Mouse (Mus musculus): ENCODE measurements around the gene Lrrc3b. TPM values are rescaled to one million over a fixed set of nuclear protein-coding genes. Genes with fewer than 3 reads are reported as not detected.

The Lrrc3b gene
- total RNA-seq, 2 experiments from 2014 or later: 1.1 to 1.4 TPM

DNA sequence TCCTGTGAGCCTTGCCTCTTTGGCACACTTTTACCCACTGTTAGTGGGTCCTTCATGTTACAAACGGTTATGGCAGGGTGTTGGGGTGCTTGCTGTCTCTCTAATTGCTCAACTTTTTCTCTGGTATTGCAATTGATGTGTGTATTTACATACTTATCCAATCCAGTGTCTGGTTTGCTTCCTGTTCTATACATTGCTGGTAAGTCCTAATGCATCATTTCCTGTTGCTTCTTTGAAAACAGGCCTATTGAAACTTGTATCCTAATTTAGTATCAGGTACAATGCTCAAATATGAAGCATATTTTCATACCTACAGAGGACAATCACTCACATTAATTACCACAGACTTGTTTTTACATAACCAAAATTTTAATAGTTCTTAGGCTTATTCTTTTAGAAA, 107.4 kb downstream of the Lrrc3b start:
- no peak for DNase-seq (ENCODE audit: low spot score)

DNA sequence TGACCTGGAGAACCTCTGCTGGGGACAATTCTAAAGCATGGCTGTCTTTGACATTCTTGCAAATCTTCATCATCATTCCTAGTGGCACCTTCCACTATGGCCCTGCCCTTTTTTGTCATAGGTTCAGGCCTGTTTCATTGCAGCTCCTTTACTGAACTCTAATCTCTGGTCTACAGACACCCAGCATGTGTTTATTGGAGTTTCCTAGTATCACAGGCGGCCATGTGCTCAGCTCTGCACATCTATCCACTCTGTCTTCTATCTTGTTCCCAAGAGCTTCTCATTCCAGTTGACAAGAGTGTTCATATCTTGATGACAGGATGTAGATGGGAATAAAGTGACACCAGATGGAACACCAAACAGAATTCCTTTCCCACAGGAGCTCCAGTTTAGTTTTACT, 108.6 kb downstream of the Lrrc3b start:
- no peak for DNase-seq (ENCODE audit: low spot score)

DNA sequence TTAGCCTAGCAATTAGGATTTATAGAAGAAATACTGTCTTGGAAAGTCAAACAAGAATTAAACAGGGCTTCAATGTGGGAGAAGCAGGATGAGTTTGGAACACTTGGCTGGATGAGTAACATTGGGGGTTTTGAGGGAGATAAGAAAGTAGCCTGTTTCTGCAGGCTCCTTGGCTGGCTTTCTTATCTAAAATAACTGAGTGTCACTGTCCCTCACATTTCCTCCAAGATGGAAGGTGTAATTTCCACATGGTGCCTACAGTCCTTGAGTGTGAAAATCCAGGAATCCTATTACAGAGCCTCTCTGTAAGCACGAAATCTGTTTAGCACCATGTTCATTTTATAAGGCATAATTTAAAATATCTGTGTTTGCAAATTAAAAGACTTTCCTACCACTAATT, 112.9 kb downstream of the Lrrc3b start:
- no peak for DNase-seq (ENCODE audit: low spot score)

DNA sequence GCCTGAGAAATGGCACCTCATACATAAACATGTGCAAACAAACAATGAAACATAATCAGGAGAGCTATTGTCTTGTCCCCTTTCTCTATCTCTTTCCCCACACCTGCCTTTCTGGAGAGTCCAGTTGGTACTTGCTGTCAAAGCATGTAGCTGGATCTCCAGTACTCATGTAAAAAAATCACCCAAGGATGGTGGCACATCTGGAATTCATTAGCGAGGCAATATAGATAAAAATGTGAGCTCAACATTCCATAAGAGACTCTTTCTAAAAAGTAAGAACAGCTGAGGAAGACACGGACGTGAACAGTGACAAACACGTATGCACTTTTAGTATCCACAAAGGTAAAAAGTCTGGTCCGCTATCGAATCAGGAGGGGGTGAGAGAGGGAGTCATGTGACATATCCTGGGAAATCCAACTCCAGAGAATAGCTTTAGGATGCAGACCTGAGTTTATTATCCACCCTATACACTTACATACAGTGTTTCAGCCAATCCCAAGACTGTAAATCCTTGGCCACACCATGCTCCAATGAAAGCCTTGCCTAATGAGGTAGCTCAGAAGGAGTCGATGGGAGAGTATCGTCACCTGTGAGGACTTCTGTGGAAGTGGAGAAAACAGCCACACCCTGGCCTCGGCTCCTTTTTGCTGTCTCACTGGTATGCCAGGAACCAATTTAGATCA, 116.2 kb downstream of the Lrrc3b start:
- DNase-seq (ENCODE audit: low spot score): no peak

DNA sequence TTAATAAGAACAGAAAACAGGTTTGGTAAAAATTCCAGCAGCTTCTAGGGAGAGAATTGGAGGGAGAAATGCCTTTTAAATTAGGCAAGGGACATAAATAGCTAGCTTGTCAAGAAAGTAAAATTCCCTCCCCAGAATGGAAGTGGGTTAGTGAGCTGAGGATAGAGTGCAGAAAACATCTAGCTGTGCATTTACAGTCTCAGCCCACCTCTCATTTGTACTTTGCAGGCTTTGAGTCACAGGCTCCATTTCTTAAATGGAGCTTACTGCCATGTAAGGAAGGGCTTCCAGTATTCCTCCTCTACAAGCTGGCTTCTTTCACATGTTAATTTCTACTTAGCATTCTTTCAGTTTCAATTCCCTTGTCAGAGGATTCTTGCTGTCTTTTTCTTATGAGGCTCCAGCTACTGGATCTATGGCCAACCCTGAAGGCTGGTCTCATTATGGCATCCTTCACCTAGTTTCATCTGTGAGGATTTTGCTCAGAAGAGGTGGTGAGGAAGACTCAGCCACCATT, 119.3 kb downstream of the Lrrc3b start:
- no peak for DNase-seq (ENCODE audit: low spot score)

DNA sequence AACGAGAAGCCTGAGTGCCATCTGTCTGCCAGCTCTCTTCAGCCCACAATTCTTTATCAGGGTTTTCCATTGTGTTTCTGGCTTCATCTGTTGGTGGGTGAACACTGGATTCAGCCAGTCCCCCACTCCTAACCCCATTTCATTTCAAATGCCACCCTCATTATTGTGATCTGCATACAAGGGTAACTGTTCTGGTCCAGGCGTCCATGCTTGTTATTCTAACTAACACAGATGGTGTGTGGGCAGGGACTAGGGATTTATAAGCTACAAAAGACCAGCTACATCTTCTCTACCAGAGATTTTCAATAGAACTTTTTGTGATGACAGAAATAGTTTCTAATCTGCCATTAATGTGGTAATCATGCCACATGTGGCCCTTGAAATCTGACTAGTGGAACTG, 130.2 kb downstream of the Lrrc3b start:
- DNase-seq (ENCODE audit: low spot score): no peak
